Mouse (Mus musculus) kidney, adult 11 months (tissue): ENCODE data around the gene Defa32.
"Not testable (repeated sequence)": the region's sequence is repeated elsewhere in the genome, so short reads cannot be mapped to it uniquely, and the experiment has no call there.

Source experiments
- DNase-seq: peaks from one replicate; pipeline ENCODE4 v3.0.0; 2022

Defa32 gene

DNA sequence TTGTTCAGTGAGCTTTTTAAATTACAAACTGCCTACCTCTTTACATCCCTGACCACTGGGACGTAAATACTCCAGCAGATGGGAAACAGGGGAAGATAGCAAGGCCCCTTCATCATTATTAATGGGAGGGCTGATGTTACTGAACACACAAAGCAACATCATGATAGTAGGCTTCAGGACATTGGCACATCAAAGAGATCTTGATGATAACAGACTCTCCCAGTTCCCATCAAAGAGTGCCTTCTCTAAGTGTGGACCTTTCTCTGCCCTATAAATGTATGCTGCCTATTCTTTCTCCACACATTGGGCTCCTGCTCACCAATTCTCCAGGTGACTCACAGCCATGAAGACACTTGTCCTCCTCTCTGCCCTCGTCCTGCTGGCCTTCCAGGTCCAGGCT, at the start of gene Defa32:
Defa32 (plus strand) TSS at position 301 of the 400 bp plus-strand sequence.
- DNase-seq, result not testable (repeated sequence)

DNA sequence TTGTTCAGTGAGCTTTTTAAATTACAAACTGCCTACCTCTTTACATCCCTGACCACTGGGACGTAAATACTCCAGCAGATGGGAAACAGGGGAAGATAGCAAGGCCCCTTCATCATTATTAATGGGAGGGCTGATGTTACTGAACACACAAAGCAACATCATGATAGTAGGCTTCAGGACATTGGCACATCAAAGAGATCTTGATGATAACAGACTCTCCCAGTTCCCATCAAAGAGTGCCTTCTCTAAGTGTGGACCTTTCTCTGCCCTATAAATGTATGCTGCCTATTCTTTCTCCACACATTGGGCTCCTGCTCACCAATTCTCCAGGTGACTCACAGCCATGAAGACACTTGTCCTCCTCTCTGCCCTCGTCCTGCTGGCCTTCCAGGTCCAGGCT, 19.9 kb upstream of the Defa32 start, which contains the start of gene Defa20:
Defa20 (plus strand) TSS at position 301 of the 400 bp plus-strand sequence.
- not testable (repeated sequence) for DNase-seq

GRCm38 (mm10) chr8:21565086-21565485, 36.3 kb downstream of the Defa32 start, which contains the start of gene Defa37:
Gene Defa37, plus strand, starts transcription at chr8:21565386.
- not testable (repeated sequence) for DNase-seq
